Mouse (Mus musculus): ENCODE data around the gene Exosc5.

The Exosc5 gene

GRCm38 (mm10) chr7:25679971-25680370, 21.0 kb downstream of the Exosc5 start:
- no peak for DNase-seq (ENCODE audit: low spot score)

GRCm38 (mm10) chr7:25680514-25681258, 21.7 kb downstream of the Exosc5 start, which contains the start of gene B9d2:
Gene B9d2 (plus strand): TSS chr7:25680780.
- peak; percentile 83 for DNase-seq (ENCODE audit: low spot score)

GRCm38 (mm10) chr7:25681341-25682231, 22.6 kb downstream of the Exosc5 start:
- DNase-seq (ENCODE audit: low spot score), result no peak

DNA sequence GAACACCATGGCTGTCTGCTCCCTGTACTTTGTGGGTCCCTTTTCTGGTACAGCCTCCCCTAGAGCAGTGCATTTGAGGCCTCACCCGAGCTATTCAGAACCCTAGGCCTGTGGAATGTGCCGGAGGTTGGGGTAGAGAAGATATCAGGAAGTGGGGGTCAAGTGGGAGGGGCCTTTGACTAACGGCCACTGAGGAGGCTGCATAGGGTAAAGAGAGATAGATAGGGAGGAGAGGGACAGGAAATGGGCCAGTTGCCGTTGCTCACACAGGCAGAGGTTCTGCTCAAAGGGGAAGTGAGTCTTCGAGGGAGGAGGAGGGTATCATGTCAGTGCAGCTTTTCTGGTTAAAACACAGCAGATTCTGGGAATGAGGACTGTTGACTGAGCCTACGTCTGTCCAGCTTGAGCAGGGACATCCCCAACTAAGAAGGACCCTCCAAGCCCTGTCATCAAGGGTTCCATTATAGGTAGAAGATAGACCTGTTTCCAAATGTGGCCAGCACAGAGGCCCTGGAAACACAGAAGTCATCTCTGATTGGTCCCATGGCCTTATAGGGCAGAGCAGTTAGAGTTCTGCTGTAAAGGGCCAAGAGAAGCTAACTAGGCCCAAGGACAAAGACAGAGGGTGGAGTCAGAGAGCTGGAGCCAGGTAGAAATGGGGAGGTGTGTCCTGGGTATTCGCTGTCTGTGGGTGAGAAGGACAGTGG, 24.7 kb downstream of the Exosc5 start:
- no peak for DNase-seq (ENCODE audit: low spot score)

DNA sequence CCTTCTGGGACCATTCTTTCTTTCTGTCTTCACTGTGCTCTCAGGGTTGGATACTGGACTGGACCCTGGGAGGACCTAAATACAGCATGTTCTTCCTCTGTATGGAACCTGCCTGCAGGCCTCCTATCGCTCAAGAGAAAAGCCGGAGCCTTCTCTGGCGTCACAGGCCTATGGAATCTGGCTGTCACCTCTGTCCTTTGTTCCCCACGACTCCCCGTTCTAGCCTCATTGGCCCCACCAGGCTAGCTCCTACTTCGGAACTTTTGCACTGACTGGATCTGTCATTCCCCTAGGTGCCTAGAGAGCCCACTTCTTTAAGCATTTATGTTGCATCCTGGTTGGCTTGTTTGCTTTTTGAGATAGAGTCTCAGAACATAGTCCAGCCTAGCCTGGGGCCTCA, 25.7 kb downstream of the Exosc5 start:
- DNase-seq (ENCODE audit: low spot score), result no peak

- no peak for DNase-seq (ENCODE audit: low spot score)
These were observed 27.0 kb downstream of the Exosc5 start for GRCm38 (mm10) chr7:25685926-25686470.

- peak; percentile 45 for DNase-seq (ENCODE audit: low spot score)
These were observed 27.9 kb downstream of the Exosc5 start, which contains the start of gene Tgfb1 for GRCm38 (mm10) chr7:25686680-25687531. Gene Tgfb1 (plus strand): TSS chr7:25687002.

DNA sequence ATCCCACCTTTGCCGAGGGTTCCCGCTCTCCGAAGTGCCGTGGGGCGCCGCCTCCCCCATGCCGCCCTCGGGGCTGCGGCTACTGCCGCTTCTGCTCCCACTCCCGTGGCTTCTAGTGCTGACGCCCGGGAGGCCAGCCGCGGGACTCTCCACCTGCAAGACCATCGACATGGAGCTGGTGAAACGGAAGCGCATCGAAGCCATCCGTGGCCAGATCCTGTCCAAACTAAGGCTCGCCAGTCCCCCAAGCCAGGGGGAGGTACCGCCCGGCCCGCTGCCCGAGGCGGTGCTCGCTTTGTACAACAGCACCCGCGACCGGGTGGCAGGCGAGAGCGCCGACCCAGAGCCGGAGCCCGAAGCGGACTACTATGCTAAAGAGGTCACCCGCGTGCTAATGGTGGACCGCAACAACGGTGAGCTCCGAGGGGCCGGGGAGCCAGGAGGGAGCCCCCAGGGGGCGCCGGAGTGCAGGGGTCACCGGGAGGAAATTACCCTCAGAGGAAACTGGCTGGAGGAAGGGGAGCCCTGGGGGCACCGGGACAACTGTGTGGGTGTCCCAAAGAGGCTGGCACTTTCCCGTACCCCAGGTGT, 28.9 kb downstream of the Exosc5 start:
- DNase-seq (ENCODE audit: low spot score), result no peak

GRCm38 (mm10) chr7:25688810-25689586, 30.0 kb downstream of the Exosc5 start:
- no peak for DNase-seq (ENCODE audit: low spot score)

GRCm38 (mm10) chr7:25689603-25690021, 30.6 kb downstream of the Exosc5 start:
- no peak for DNase-seq (ENCODE audit: low spot score)

DNA sequence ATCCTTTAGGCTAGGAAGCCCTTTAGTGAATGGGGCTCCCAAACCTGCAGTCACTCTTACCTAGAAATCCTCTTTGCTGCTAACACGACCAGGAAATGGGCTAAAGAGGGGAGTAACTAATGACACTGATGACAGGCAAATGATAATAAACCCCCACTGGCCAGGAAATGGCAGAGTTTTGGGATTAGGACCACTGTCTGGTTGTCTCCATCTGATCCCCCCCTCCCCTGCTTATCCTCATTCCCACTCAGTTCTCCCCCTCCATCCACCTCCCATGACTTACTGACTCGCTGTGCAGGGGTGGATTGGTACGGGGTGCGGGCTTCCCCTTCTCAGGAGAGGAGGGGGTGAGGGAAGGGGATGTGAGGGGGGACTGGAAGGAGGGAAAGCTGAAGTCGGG, 31.1 kb downstream of the Exosc5 start:
- no peak for DNase-seq (ENCODE audit: low spot score)

DNA sequence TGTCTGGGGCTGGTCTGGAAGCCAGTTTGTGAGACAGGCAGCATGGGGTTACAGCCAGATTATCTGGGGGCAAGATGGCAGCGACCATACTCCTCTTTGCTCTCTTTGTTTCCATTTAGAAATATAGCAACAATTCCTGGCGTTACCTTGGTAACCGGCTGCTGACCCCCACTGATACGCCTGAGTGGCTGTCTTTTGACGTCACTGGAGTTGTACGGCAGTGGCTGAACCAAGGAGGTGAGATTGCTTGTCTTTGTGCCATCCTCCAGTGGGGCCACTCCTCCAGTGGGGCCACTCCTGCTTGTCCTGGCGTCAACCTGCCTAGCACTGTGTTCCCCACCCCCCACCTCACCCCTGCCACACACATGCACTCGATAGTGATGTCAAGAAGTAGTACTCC, 35.1 kb downstream of the Exosc5 start:
- no peak for DNase-seq (ENCODE audit: low spot score)

GRCm38 (mm10) chr7:25699851-25700250, 40.9 kb downstream of the Exosc5 start:
- DNase-seq (ENCODE audit: low spot score), result no peak

- no peak for DNase-seq (ENCODE audit: low spot score)
These were observed 41.8 kb downstream of the Exosc5 start for GRCm38 (mm10) chr7:25700732-25701131.

DNA sequence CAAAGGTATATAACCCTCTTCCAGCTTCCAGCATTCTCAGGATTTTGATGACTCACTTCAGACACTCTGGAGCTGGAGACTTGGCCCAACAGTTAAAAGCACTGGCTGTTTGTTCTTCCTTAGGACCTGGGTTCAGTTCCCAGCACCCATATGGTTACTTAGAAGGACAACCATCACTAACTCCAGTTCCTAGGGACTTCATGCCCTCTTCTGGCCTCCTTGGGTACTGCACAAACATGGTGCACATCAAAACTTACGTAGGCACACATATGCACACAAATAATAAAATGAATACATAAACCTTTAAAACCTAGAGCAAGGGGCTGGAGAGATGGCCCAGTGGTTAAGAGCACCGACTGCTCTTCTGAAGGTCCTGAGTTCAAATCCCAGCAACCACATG, 43.4 kb downstream of the Exosc5 start:
- DNase-seq (ENCODE audit: low spot score), result no peak

GRCm38 (mm10) chr7:25703793-25704494, 45.0 kb downstream of the Exosc5 start:
- no peak for DNase-seq (ENCODE audit: low spot score)

DNA sequence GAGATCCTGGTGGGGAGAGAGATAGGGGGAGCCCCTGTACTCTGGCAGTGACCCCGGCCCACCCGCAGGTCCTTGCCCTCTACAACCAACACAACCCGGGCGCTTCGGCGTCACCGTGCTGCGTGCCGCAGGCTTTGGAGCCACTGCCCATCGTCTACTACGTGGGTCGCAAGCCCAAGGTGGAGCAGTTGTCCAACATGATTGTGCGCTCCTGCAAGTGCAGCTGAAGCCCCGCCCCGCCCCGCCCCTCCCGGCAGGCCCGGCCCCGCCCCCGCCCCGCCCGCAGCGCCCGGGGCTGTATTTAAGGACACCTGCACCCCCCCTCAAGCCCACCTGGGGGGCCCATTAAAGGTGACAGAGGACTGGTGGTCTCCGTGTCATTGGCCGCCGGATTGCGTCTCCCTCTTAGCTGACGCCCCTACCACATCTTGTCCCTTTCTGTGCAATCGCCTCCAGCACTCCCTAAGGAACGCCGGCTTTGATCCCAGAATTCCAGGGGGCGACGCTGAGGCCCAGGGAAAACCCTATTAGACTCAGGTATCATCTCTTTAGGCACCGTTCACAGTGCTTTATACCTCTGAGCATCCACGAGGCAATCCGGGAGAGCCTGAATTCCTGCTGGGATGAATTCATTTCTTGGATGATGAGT, 45.9 kb downstream of the Exosc5 start:
- no peak for DNase-seq (ENCODE audit: low spot score)

DNA sequence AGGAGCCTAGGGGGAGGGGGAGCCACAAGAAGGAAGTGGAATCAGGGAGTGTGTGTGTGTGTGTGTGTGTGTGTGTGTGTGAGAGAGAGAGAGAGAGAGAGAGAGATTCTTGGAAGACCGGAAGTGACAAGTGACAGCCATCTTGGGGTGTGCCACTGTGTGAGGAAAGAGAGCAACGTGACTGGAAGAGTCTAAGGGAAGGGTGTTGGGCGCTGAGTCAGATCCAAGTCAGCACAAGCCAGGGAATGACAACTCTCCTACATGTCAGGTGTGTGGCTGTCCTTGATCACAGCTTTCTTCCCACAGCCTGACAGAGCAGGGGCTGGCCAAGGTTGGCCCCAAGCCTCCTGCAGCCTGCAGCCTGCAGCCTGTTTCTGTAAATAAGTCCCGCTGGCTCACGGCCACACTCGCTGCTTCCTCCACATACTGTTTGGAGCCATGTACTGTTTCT, 46.9 kb downstream of the Exosc5 start:
- no peak for DNase-seq (ENCODE audit: low spot score)

Measured in urinary bladder, postnatal 10 days (tissue).